Mouse (Mus musculus) large intestine, adult 2 months (tissue): ENCODE data around the gene Dxo. TPM values are rescaled to one million over a fixed set of nuclear protein-coding genes. Genes with fewer than 3 reads are reported as not detected.
A peak's percentile ranks its signal among the peaks of the same experiment; 100 is the strongest.
"Not testable (repeated sequence)": the region's sequence is repeated elsewhere in the genome, so short reads cannot be mapped to it uniquely, and the experiment has no call there.

ENCODE experiments used
- DNase-seq: peaks from one replicate; pipeline ENCODE4 v3.0.0-alpha.2; 2012; ENCODE audit warnings: low read depth, low spot score
- WGBS: fragments of 180-500 bp; shearing (Covaris S2); methylation state at CpG from one replicate; pipeline ENCODE4 v1.1.7; 2018; 5-methylcytosine and 5-hydroxymethylcytosine counted together
- polyA plus RNA-seq: library from polyadenylated mRNA; depleted of rRNA; stranded (reverse); fragments of >200 nt; gene quantifications from 2 replicates; pipeline ENCODE4 v1.2.3, GENCODE M21; 2012

The Dxo gene
- polyA plus RNA-seq, 1 experiment = 76.4 TPM

GRCm38 (mm10) chr17:34814818-34815370 is 21.9 kb upstream of the Dxo start:
- DNase-seq = no peak
- WGBS = 73% methylated on average over 7 of the region's 7 CpGs

- DNase-seq = not testable (repeated sequence)
- WGBS = 93% methylated on average over 1 of the region's 1 CpGs
Observed at GRCm38 (mm10) chr17:34830776-34831175, 6.0 kb upstream of the Dxo start.

- WGBS = 3% methylated on average over 48 of the region's 48 CpGs
- no peak for DNase-seq
Observed at GRCm38 (mm10) chr17:34836155-34836855, 514 bp upstream of the Dxo start.

- 25% methylated on average over 43 of the region's 43 CpGs for WGBS
- DNase-seq = no peak
Observed at GRCm38 (mm10) chr17:34837464-34838324, 875 bp downstream of the Dxo start.

GRCm38 (mm10) chr17:34838785-34839184 is 2.0 kb downstream of the Dxo start:
- WGBS = 90% methylated on average over 7 of the region's 7 CpGs
- DNase-seq = no peak

- no peak for DNase-seq
- WGBS = 77% methylated on average over 6 of the region's 6 CpGs
Observed at GRCm38 (mm10) chr17:34840736-34841307, 4.0 kb downstream of the Dxo start.

GRCm38 (mm10) chr17:34844884-34845283 is 8.1 kb downstream of the Dxo start:
- 96% methylated on average over 13 of the region's 13 CpGs for WGBS
- no peak for DNase-seq

- 94% methylated on average over 6 of the region's 6 CpGs for WGBS
- DNase-seq = no peak
Observed at GRCm38 (mm10) chr17:34847192-34847591, 10.4 kb downstream of the Dxo start.

GRCm38 (mm10) chr17:34847615-34848014 is 10.8 kb downstream of the Dxo start:
- no peak for DNase-seq
- WGBS = 94% methylated on average over 7 of the region's 7 CpGs

- under 1% methylated on average over 62 of the region's 65 CpGs for WGBS
- peak; percentile 80 for DNase-seq
Observed at GRCm38 (mm10) chr17:34849722-34850516, 13.1 kb downstream of the Dxo start, which contains the start of the genes Skiv2l and Nelfe. Gene Skiv2l (minus strand): TSS chr17:34850210. Gene Nelfe (plus strand): TSS chr17:34850391.

GRCm38 (mm10) chr17:34850517-34851125 is 13.8 kb downstream of the Dxo start:
- under 1% methylated on average over 25 of the region's 25 CpGs for WGBS

GRCm38 (mm10) chr17:34853511-34853910 is 16.7 kb downstream of the Dxo start:
- DNase-seq = no peak
- 74% methylated on average over 8 of the region's 8 CpGs for WGBS

More at GRCm38 (mm10) chr17:34850517-34851125, 13.8 kb downstream of the Dxo start:
- DNase-seq = no peak

GRCm38 (mm10) chr17:34854761-34855160 is 17.9 kb downstream of the Dxo start:
- no peak for DNase-seq
- 36% methylated on average over 3 of the region's 3 CpGs for WGBS

GRCm38 (mm10) chr17:34855825-34856224 is 19.0 kb downstream of the Dxo start:
- 26% methylated on average over 3 of the region's 3 CpGs for WGBS
- no peak for DNase-seq

GRCm38 (mm10) chr17:34858670-34859069 is 21.9 kb downstream of the Dxo start:
- 76% methylated on average over 4 of the region's 4 CpGs for WGBS
- no peak for DNase-seq

- WGBS = 84% methylated on average over 9 of the region's 9 CpGs
- no peak for DNase-seq
Observed at GRCm38 (mm10) chr17:34860514-34860913, 23.7 kb downstream of the Dxo start.

- WGBS = 35% methylated on average over 13 of the region's 13 CpGs
Observed at GRCm38 (mm10) chr17:34861704-34862415, 25.0 kb downstream of the Dxo start.

GRCm38 (mm10) chr17:34862416-34863081 is 25.7 kb downstream of the Dxo start, which contains the start of gene Cfb:
Gene Cfb (minus strand): TSS chr17:34862518.
- whole genome bisulfite sequencing = 27% methylated on average over 8 of the region's 8 CpGs
- DNase-seq = peak; percentile 47

More at GRCm38 (mm10) chr17:34861704-34862415, 25.0 kb downstream of the Dxo start:
- peak; percentile 53 for DNase-seq
